Mouse (Mus musculus) midbrain, embryonic 16.5 days (tissue): ENCODE measurements around the gene Spta1. TPM values are rescaled to one million over a fixed set of nuclear protein-coding genes. Genes with fewer than 3 reads are reported as not detected.

Experiments
- polyA plus RNA-seq: library from polyadenylated mRNA; unstranded; fragments of >200 nt; fragmentation: Nextera tagmentation; extraction: Ambion mirVana; gene quantifications from 2 replicates; pipeline ENCODE4 v1.2.1, GENCODE M21; 2015

Spta1 gene
- polyA plus RNA-seq, 1 experiment from 2014 or later, result 0.06 TPM

Other genes with a start within 250 kb of the Spta1 start
- gene Mndal, start 230.3 kb upstream of the Spta1 start, polyA plus RNA-seq, result 1.1 and 1.2 TPM in 2 replicates
- gene Ifi203, start 230.1 kb upstream of the Spta1 start, polyA plus RNA-seq, result 0.35 and 0.47 TPM in 2 replicates
- gene Ifi202b, start 190.0 kb upstream of the Spta1 start, polyA plus RNA-seq, result 0.10 TPM in 1 of 2 replicates, not detected in the other
- gene Ifi205, start 141.0 kb upstream of the Spta1 start, polyA plus RNA-seq, result not detected in 2 replicates
- not detected in 2 replicates for gene Olfr433, start 132.1 kb upstream of the Spta1 start, polyA plus RNA-seq
- not detected in 2 replicates for gene Olfr432, start 123.6 kb upstream of the Spta1 start, polyA plus RNA-seq
- not detected in 2 replicates for gene Olfr430, start 106.2 kb upstream of the Spta1 start, polyA plus RNA-seq
- gene Olfr429, start 88.4 kb upstream of the Spta1 start, polyA plus RNA-seq, result not detected in 2 replicates
- gene Olfr427, start 75.9 kb upstream of the Spta1 start, polyA plus RNA-seq, result not detected in 2 replicates
- gene Olfr231, start 51.6 kb upstream of the Spta1 start, polyA plus RNA-seq, result not detected in 2 replicates
- not detected in 2 replicates for gene Olfr424, start 41.3 kb upstream of the Spta1 start, polyA plus RNA-seq
- gene Olfr420, start 17.1 kb upstream of the Spta1 start, polyA plus RNA-seq, result not detected in 2 replicates
- not detected in 2 replicates for gene Olfr419, start 79.3 kb downstream of the Spta1 start, polyA plus RNA-seq
- gene Mptx1, start 157.7 kb downstream of the Spta1 start, polyA plus RNA-seq, result not detected in 2 replicates
- not detected in 2 replicates for gene Olfr417, start 192.3 kb downstream of the Spta1 start, polyA plus RNA-seq
- not detected in 2 replicates for gene Olfr248, start 218.3 kb downstream of the Spta1 start, polyA plus RNA-seq